ENCODE assay signal across 15 mouse cellular contexts in the genomic region with DNA sequence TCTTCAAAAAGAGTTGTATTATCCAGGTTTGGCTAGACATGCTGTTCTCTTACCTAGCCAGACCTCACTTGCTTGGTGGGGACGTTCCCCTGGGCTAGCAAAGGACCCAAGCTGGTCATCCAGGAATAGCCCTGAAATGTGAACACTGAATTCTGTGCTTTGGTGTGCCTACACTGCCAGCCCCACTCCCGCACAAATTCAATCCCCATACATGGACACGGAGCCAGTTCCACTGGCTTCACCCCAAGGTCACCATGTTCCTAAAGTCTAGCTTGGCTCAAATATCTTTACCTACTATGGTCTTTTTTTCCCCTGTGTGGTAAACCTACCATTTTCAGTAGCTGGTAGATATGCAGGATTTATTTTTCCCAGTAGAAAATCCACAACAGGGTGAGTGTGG. TPM values are rescaled to one million over a fixed set of nuclear protein-coding genes. Genes with fewer than 3 reads are reported as not detected.
DNase-seq lines count a peak whose midpoint lies in the region; ATAC-seq and TF ChIP-seq lines count a peak whose summit lies in the region.
"Had no signal": no experiment of that assay in that cellular context is flagged by ENCODE, and none has a peak within 500 bp of the region (broad histone marks: within the 10 kb centered on the region; RNA-seq: fewer than 3 reads in every experiment).

No protein-coding gene starts in this region.

- H3K4me3 ChIP-seq in heart, adult 2 months, result no peak overlapping the region
- H3K4me3 ChIP-seq in kidney, embryonic 16.5 days (ENCODE audit: low read length), result no peak overlapping the region
- no peak overlapping the region for H3K4me3 ChIP-seq in embryonic facial prominence, embryonic 15.5 days (replicated peaks)
- H3K4me3 ChIP-seq in embryonic fibroblast, embryonic 13.5 days (ENCODE audit: insufficient read depth, low read length), result no peak overlapping the region
- H3K4me3 ChIP-seq: hindbrain, embryonic 13.5 days had no signal

- H3K4me1 ChIP-seq in heart, adult 2 months (ENCODE audit: control insufficient read depth, insufficient read depth, low read length), result peaks cover 3% of the 10 kb centered on the region; the same call in 1 of the 2 replicates
- peaks cover 9% of the 10 kb centered on the region for H3K4me1 ChIP-seq in kidney, embryonic 16.5 days (ENCODE audit: insufficient read depth, low read length)
- peaks cover 10% of the 10 kb centered on the region; the same call in 1 of the 2 replicates for H3K4me1 ChIP-seq in embryonic facial prominence, embryonic 15.5 days
- H3K4me1 ChIP-seq in embryonic fibroblast, embryonic 13.5 days (ENCODE audit: control insufficient read depth, insufficient read depth, low read length), result no peaks in the 10 kb centered on the region
- H3K4me1 ChIP-seq: hindbrain, embryonic 13.5 days had no signal

- H3K79me2 ChIP-seq in heart, adult 2 months (replicated peaks; ENCODE audit: control insufficient read depth, insufficient read depth, low read length), result no peaks in the 10 kb centered on the region

- peaks cover 9% of the 10 kb centered on the region for H3K9me3 ChIP-seq in kidney, embryonic 16.5 days (ENCODE audit: low read length)
- no peaks in the 10 kb centered on the region for H3K9me3 ChIP-seq in embryonic facial prominence, embryonic 15.5 days (replicated peaks)

- DNase-seq in heart, adult 2 months, result no peak
- no peak for DNase-seq in heart, adult 18-20 months
- no peak for DNase-seq in kidney, postnatal 4 days
- DNase-seq in layer of hippocampus, postnatal 10 days (ENCODE audit: low spot score in 2 of 2), result no peak
- DNase-seq: cerebellum, adult 8-10 months; left cerebral cortex, postnatal 4 days; liver, postnatal 0 days; right cerebral cortex, postnatal 4 days; thymus, postnatal 25 days had no signal

- TF ChIP-seq EP300 in heart, adult 2 months (IDR thresholded peaks at IDR 0.05; ENCODE audit: insufficient read depth, low read depth, low read length), result no peak

- no peak for TF ChIP-seq POLR2A in heart, adult 2 months (IDR thresholded peaks at IDR 0.05; ENCODE audit: insufficient read depth, low read depth, low read length)
- no peak for TF ChIP-seq POLR2A in embryonic fibroblast, embryonic 13.5 days (IDR thresholded peaks at IDR 0.05; ENCODE audit: low read depth, low read length)

- no peaks in the 10 kb centered on the region for H3K27me3 ChIP-seq in heart, adult 2 months (ENCODE audit: control insufficient read depth, insufficient read depth, low read length)
- H3K27me3 ChIP-seq in kidney, embryonic 16.5 days (ENCODE audit: insufficient read depth, low read length), result peaks cover 11% of the 10 kb centered on the region; the same call in 1 of the 2 replicates
- no peaks in the 10 kb centered on the region for H3K27me3 ChIP-seq in embryonic facial prominence, embryonic 15.5 days

- no peak for TF ChIP-seq CTCF in heart, adult 2 months (IDR thresholded peaks at IDR 0.05)
- TF ChIP-seq CTCF in embryonic fibroblast, embryonic 13.5 days (IDR thresholded peaks at IDR 0.05; ENCODE audit: borderline replicate concordance, insufficient read depth, low read length), result no peak

- no peaks in the 10 kb centered on the region for H3K36me3 ChIP-seq in heart, adult 2 months (ENCODE audit: control insufficient read depth, insufficient read depth, low read length)
- no peaks in the 10 kb centered on the region for H3K36me3 ChIP-seq in kidney, embryonic 16.5 days (ENCODE audit: insufficient read depth, low read length)
- H3K36me3 ChIP-seq in embryonic facial prominence, embryonic 15.5 days, result no peaks in the 10 kb centered on the region
- H3K36me3 ChIP-seq: hindbrain, embryonic 13.5 days had no signal

- no peak for ATAC-seq in kidney, embryonic 16.5 days (ENCODE audit: low FRiP score, low TSS enrichment)
- ATAC-seq in embryonic facial prominence, embryonic 15.5 days (ENCODE audit: insufficient number of reproducible peaks, low FRiP score, low TSS enrichment, low read depth), result no peak
- ATAC-seq: forebrain, embryonic 14.5 days; inflammation-experienced regulatory T-cells, adult 6 months; liver, postnatal 0 days had no signal

- no peak overlapping the region for H3K9ac ChIP-seq in heart, adult 2 months (ENCODE audit: low read depth, low read length)
- no peak overlapping the region for H3K9ac ChIP-seq in kidney, embryonic 16.5 days (replicated peaks; ENCODE audit: low read length)
- H3K9ac ChIP-seq in embryonic facial prominence, embryonic 15.5 days, result no peak overlapping the region
- H3K9ac ChIP-seq: hindbrain, embryonic 13.5 days; liver, postnatal 0 days had no signal

- intact Hi-C loops in heart, adult 2 months (cut with DNase I), result no loop called here

- WGBS in heart, adult 2 months, result 67% methylated on average over 3 of the region's 3 CpGs
- WGBS in kidney, embryonic 16.5 days, result 45% methylated on average over 3 of the region's 3 CpGs
- 88% methylated on average over 3 of the region's 3 CpGs for WGBS in embryonic facial prominence, embryonic 15.5 days

- H3K27ac ChIP-seq in heart, adult 2 months, result peak overlapping the region; percentile 57
- H3K27ac ChIP-seq in kidney, embryonic 16.5 days (ENCODE audit: low read length), result peak overlapping the region; percentile 72
- peak overlapping the region; percentile 35 for H3K27ac ChIP-seq in embryonic facial prominence, embryonic 15.5 days (replicated peaks)
- peak overlapping the region; percentile 14 for H3K27ac ChIP-seq in embryonic fibroblast, embryonic 13.5 days (ENCODE audit: insufficient read depth, low read length)
- H3K27ac ChIP-seq: hindbrain, embryonic 13.5 days had no signal

- no peak overlapping the region for H3K4me2 ChIP-seq in kidney, embryonic 16.5 days (replicated peaks; ENCODE audit: low read depth, low read length)
- H3K4me2 ChIP-seq in embryonic facial prominence, embryonic 15.5 days (replicated peaks), result no peak overlapping the region
- H3K4me2 ChIP-seq: hindbrain, embryonic 13.5 days had no signal

RNA-seq across cellular contexts. Expression of gene Nxnl2, which starts 26.9 kb away (rescaled TPM):
- total RNA-seq in heart, adult 2 months (2021), result under 1 TPM; 0.29 to 0.55 TPM
- polyA plus RNA-seq in heart, adult 2 months (2012; rRNA removed), result 0.29 and 0.55 TPM in 2 replicates
- 1 to 10 TPM in 1 of 2 experiments, under 1 TPM in 1; 0.62 to 1.3 TPM for total RNA-seq in heart, adult 18-20 months (2021)
- 1.1 and 1.2 TPM in 2 replicates for polyA plus RNA-seq in kidney, embryonic 16.5 days (2015; fragmentation: Nextera tagmentation; extraction: Ambion mirVana)
- 3.1 and 4.4 TPM in 2 replicates for polyA plus RNA-seq in embryonic facial prominence, embryonic 15.5 days (2015; fragmentation: Nextera tagmentation; extraction: Ambion mirVana)
- 0.84 TPM in 1 of 2 replicates, not detected in the other for polyA plus RNA-seq in embryonic fibroblast, embryonic 13.5 days (2011; ENCODE audit: insufficient read length, low read depth, missing spikeins)
- 1 to 10 TPM; 1.3 TPM for total RNA-seq in layer of hippocampus, postnatal 10 days (2021)

Comparison
In these comparisons a context has a peak if more than half of its experiments do, and no peak if none do; other contexts are left out.
1. H3K27ac ChIP-seq: peak in every context shown above with its lines; median percentile 72 in kidney, embryonic 16.5 days; 57 in heart, adult 2 months; 35 in embryonic facial prominence, embryonic 15.5 days; 14 in embryonic fibroblast, embryonic 13.5 days.